Mouse (Mus musculus): ENCODE measurements around the gene Magea3. TPM values are rescaled to one million over a fixed set of nuclear protein-coding genes. Genes with fewer than 3 reads are reported as not detected.
"Not testable (repeated sequence)": the region's sequence is repeated elsewhere in the genome, so short reads cannot be mapped to it uniquely, and the experiment has no call there.

The Magea3 gene
- not detected in 2 replicates for polyA plus RNA-seq (2015; fragmentation: Nextera tagmentation; extraction: Ambion mirVana)

GRCm38 (mm10) chrX:154949405-154949804, at the start of gene Magea3:
Magea3 (minus strand) TSS chrX:154949505.
- H3K4me1 ChIP-seq (replicated peaks); H3K4me2 ChIP-seq (replicated peaks): not testable (repeated sequence)

GRCm38 (mm10) chrX:154995750-154996149, 46.4 kb upstream of the Magea3 start, which contains the start of gene Magea8:
Magea8 (minus strand) TSS chrX:154995850.
- WGBS = 88% methylated on average over 11 of the region's 11 CpGs
- not testable (repeated sequence) for H3K36me3 ChIP-seq; H3K4me2 ChIP-seq (replicated peaks); H3K4me3 ChIP-seq (replicated peaks); H3K9me3 ChIP-seq; H3K4me1 ChIP-seq (replicated peaks); H3K27me3 ChIP-seq; H3K9ac ChIP-seq (replicated peaks); H3K27ac ChIP-seq; ATAC-seq

More at GRCm38 (mm10) chrX:154949405-154949804, at the start of gene Magea3:
- H3K9ac ChIP-seq (replicated peaks); H3K36me3 ChIP-seq; H3K27ac ChIP-seq; H3K4me3 ChIP-seq (replicated peaks); H3K9me3 ChIP-seq; H3K27me3 ChIP-seq; ATAC-seq: not testable (repeated sequence)
- WGBS = 46% methylated on average over 1 of the region's 1 CpGs

- not testable (repeated sequence) for H3K27me3 ChIP-seq; ATAC-seq; H3K36me3 ChIP-seq; H3K4me2 ChIP-seq (replicated peaks); H3K9me3 ChIP-seq; H3K4me1 ChIP-seq (replicated peaks); H3K4me3 ChIP-seq (replicated peaks); H3K9ac ChIP-seq (replicated peaks); H3K27ac ChIP-seq
- 43% methylated on average over 1 of the region's 1 CpGs for WGBS
Observed at GRCm38 (mm10) chrX:154935887-154936286, 13.4 kb downstream of the Magea3 start, which contains the start of gene Magea6. Magea6 (minus strand) TSS chrX:154935987.

Other genes starting within 250 kb of the Magea3 start
- not detected in 2 replicates for gene Cldn34b1, start 59.2 kb downstream of the Magea3 start, polyA plus RNA-seq (2015; fragmentation: Nextera tagmentation; extraction: Ambion mirVana)
- gene Magea6, start 13.5 kb downstream of the Magea3 start, polyA plus RNA-seq (2015; fragmentation: Nextera tagmentation; extraction: Ambion mirVana) = not detected in 2 replicates
- not detected in 2 replicates for gene Magea8, start 46.3 kb upstream of the Magea3 start, polyA plus RNA-seq (2015; fragmentation: Nextera tagmentation; extraction: Ambion mirVana)
- gene Magea5, start 113.6 kb upstream of the Magea3 start, polyA plus RNA-seq (2015; fragmentation: Nextera tagmentation; extraction: Ambion mirVana) = not detected in 2 replicates
- gene Magea1, start 140.3 kb upstream of the Magea3 start, polyA plus RNA-seq (2015; fragmentation: Nextera tagmentation; extraction: Ambion mirVana) = not detected in 2 replicates
- gene Magea2, start 144.2 kb upstream of the Magea3 start, polyA plus RNA-seq (2015; fragmentation: Nextera tagmentation; extraction: Ambion mirVana) = not detected in 2 replicates
- gene Cldn34b2, start 178.9 kb upstream of the Magea3 start, polyA plus RNA-seq (2015; fragmentation: Nextera tagmentation; extraction: Ambion mirVana) = not detected in 2 replicates

Measured in midbrain, embryonic 13.5 days (tissue).